Mouse (Mus musculus) midbrain, embryonic 14.5 days (tissue): ENCODE measurements around the gene Maml3. TPM values are rescaled to one million over a fixed set of nuclear protein-coding genes. Genes with fewer than 3 reads are reported as not detected.

Experiments
- ATAC-seq: fragments of 200-750 bp; cut with Nextera tagmentation; 2 replicates; pipeline ENCODE4 v1.8.0; 2017; ENCODE audit warnings: moderate number of reproducible peaks, moderate library complexity; ENCODE audit not compliant: low FRiP score, low TSS enrichment
- DNase-seq: peaks from one replicate; pipeline ENCODE4 v3.0.0-alpha.2; 2015
- H3K27ac ChIP-seq: fragments of 300-500 bp; sonication (generic); replicated peaks from 2 replicates; pipeline ENCODE4 v1.5.1; 2014; ENCODE audit warnings: mild to moderate bottlenecking, low read depth, low read length, moderate library complexity
- H3K27me3 ChIP-seq: fragments of 300-500 bp; sonication (generic); 2 replicates; pipeline ENCODE4 v1.6.1; 2014; ENCODE audit warnings: low read length, control low read depth, mixed read lengths; ENCODE audit not compliant: control insufficient read depth, insufficient read depth
- H3K36me3 ChIP-seq: fragments of 300-500 bp; sonication (generic); 2 replicates; pipeline ENCODE4 v1.6.1; 2014; ENCODE audit warnings: low read length, control low read depth; ENCODE audit not compliant: control insufficient read depth, insufficient read depth
- H3K4me1 ChIP-seq: fragments of 300-500 bp; sonication (generic); 2 replicates; pipeline ENCODE4 v1.6.1; 2014; ENCODE audit warnings: mild to moderate bottlenecking, antibody characterized with exemption, low read length, control low read depth; ENCODE audit not compliant: control insufficient read depth, insufficient read depth
- H3K4me2 ChIP-seq: fragments of 300-500 bp; sonication (generic); 2 replicates; pipeline ENCODE4 v1.6.1; 2014; ENCODE audit warnings: mild to moderate bottlenecking, low read length, moderate library complexity
- H3K4me3 ChIP-seq: fragments of 300-500 bp; sonication (generic); replicated peaks from 2 replicates; pipeline ENCODE4 v1.5.1; 2014; ENCODE audit warnings: low read depth, low read length
- H3K9ac ChIP-seq: fragments of 300-500 bp; sonication (generic); replicated peaks from 2 replicates; pipeline ENCODE4 v1.6.1; 2014; ENCODE audit warnings: mild to moderate bottlenecking, low read length, moderate library complexity
- H3K9me3 ChIP-seq: fragments of 300-500 bp; sonication (generic); 2 replicates; pipeline ENCODE4 v1.6.1; 2016; ENCODE audit warnings: low read length, control low read depth, mixed read lengths; ENCODE audit not compliant: control insufficient read depth
- WGBS: fragments of 180-500 bp; shearing (Covaris S2); extraction: QIAGEN DNeasy Blood & Tissue Kit; methylation state at CpG from one replicate; pipeline ENCODE4 v1.1.7; 2014; 5-methylcytosine and 5-hydroxymethylcytosine counted together
- polyA plus RNA-seq: library from polyadenylated mRNA; unstranded; fragments of >200 nt; fragmentation: Nextera tagmentation; extraction: Ambion mirVana; gene quantifications from 2 replicates; pipeline ENCODE4 v1.2.1, GENCODE M21; 2014

Maml3 gene
- polyA plus RNA-seq, 1 experiment from 2014 or later, result 10.3 TPM

- ATAC-seq, result no peak
- Histone ChIP-seq H3K9me3 (no peaks in the 10 kb centered on the region), H3K27me3 (no peaks in the 10 kb centered on the region), H3K36me3 (no peaks in the 10 kb centered on the region), H3K9ac (no peak overlapping the region), H3K27ac (no peak overlapping the region), H3K4me3 (no peak overlapping the region), H3K4me1 (peaks cover 33% of the 10 kb centered on the region), H3K4me2 (no peak overlapping the region)
- DNase-seq, result no peak
- WGBS, result 95% methylated on average over 9 of the region's 9 CpGs
These were observed 228.1 kb downstream of the Maml3 start for GRCm38 (mm10) chr3:51876729-51877128.

- WGBS, result 92% methylated on average over 4 of the region's 4 CpGs
- no peak for ATAC-seq
These were observed 229.2 kb downstream of the Maml3 start for GRCm38 (mm10) chr3:51875629-51876028.

GRCm38 (mm10) chr3:51874252-51874651 is 230.6 kb downstream of the Maml3 start:
- ATAC-seq (no peak), DNase-seq (no peak)
- 72% methylated on average over 3 of the region's 3 CpGs for WGBS
- Histone ChIP-seq H3K4me2 (no peak overlapping the region), H3K27ac (no peak overlapping the region), H3K36me3 (no peaks in the 10 kb centered on the region), H3K9ac (no peak overlapping the region), H3K4me1 (peaks cover 35% of the 10 kb centered on the region), H3K4me3 (no peak overlapping the region), H3K27me3 (no peaks in the 10 kb centered on the region), H3K9me3 (no peaks in the 10 kb centered on the region)

More at GRCm38 (mm10) chr3:51875629-51876028, 229.2 kb downstream of the Maml3 start:
- no peak overlapping the region for H3K27ac ChIP-seq
- H3K27me3 ChIP-seq, result no peaks in the 10 kb centered on the region
- H3K4me2 ChIP-seq, result no peak overlapping the region
- H3K9me3 ChIP-seq, result no peaks in the 10 kb centered on the region
- DNase-seq, result no peak
- H3K4me3 ChIP-seq, result no peak overlapping the region
- no peaks in the 10 kb centered on the region for H3K36me3 ChIP-seq
- H3K9ac ChIP-seq, result no peak overlapping the region
- peaks cover 29% of the 10 kb centered on the region for H3K4me1 ChIP-seq

GRCm38 (mm10) chr3:51872771-51873170 is 232.1 kb downstream of the Maml3 start:
- Histone ChIP-seq H3K4me1 (peaks cover 47% of the 10 kb centered on the region), H3K27ac (no peak overlapping the region), H3K4me3 (no peak overlapping the region), H3K4me2 (no peak overlapping the region), H3K9ac (no peak overlapping the region), H3K36me3 (no peaks in the 10 kb centered on the region), H3K27me3 (no peaks in the 10 kb centered on the region), H3K9me3 (no peaks in the 10 kb centered on the region)
- 68% methylated on average over 4 of the region's 4 CpGs for WGBS
- ATAC-seq (no peak), DNase-seq (no peak)

- H3K4me3 ChIP-seq, result no peak overlapping the region
- no peak overlapping the region for H3K27ac ChIP-seq
- DNase-seq (no peak), ATAC-seq (no peak)
- H3K4me2 ChIP-seq, result no peak overlapping the region
- no peaks in the 10 kb centered on the region for H3K27me3 ChIP-seq
- 86% methylated on average over 4 of the region's 4 CpGs for WGBS
- no peaks in the 10 kb centered on the region for H3K36me3 ChIP-seq
- peaks cover 47% of the 10 kb centered on the region for H3K4me1 ChIP-seq
- no peak overlapping the region for H3K9ac ChIP-seq
- H3K9me3 ChIP-seq, result no peaks in the 10 kb centered on the region
These were observed 233.5 kb downstream of the Maml3 start for GRCm38 (mm10) chr3:51871346-51871745.

- Histone ChIP-seq H3K9me3 (no peaks in the 10 kb centered on the region), H3K36me3 (no peaks in the 10 kb centered on the region), H3K9ac (no peak overlapping the region; the same call in 1 of the 2 replicates), H3K4me3 (no peak overlapping the region), H3K4me1 (peaks cover 45% of the 10 kb centered on the region), H3K27ac (peak overlapping the region; percentile 75), H3K4me2 (no peak overlapping the region), H3K27me3 (no peaks in the 10 kb centered on the region)
- ATAC-seq (peak; percentile 48; the same call in 1 of the 2 replicates), DNase-seq (peak; percentile 60)
- WGBS, result 28% methylated on average over 6 of the region's 6 CpGs
These were observed 234.9 kb downstream of the Maml3 start for GRCm38 (mm10) chr3:51869980-51870379.

- DNase-seq, result no peak
- no peak overlapping the region for H3K9ac ChIP-seq
- H3K27me3 ChIP-seq, result no peaks in the 10 kb centered on the region
- H3K9me3 ChIP-seq, result no peaks in the 10 kb centered on the region
- no peak overlapping the region for H3K4me2 ChIP-seq
- no peaks in the 10 kb centered on the region for H3K36me3 ChIP-seq
- H3K27ac ChIP-seq, result peak overlapping the region; percentile 43
- no peak overlapping the region for H3K4me3 ChIP-seq
- WGBS, result 27% methylated on average over 5 of the region's 5 CpGs
- no peak for ATAC-seq
- H3K4me1 ChIP-seq, result peaks cover 34% of the 10 kb centered on the region
These were observed 236.0 kb downstream of the Maml3 start for GRCm38 (mm10) chr3:51868857-51869256.

- Histone ChIP-seq H3K27me3 (no peaks in the 10 kb centered on the region), H3K27ac (no peak overlapping the region), H3K36me3 (no peaks in the 10 kb centered on the region), H3K9ac (no peak overlapping the region), H3K4me1 (peaks cover 25% of the 10 kb centered on the region), H3K9me3 (no peaks in the 10 kb centered on the region), H3K4me3 (no peak overlapping the region), H3K4me2 (no peak overlapping the region)
- 89% methylated on average over 5 of the region's 5 CpGs for WGBS
- DNase-seq (no peak), ATAC-seq (no peak)
These were observed 238.4 kb downstream of the Maml3 start for GRCm38 (mm10) chr3:51866446-51866845.

- no peak overlapping the region for H3K4me2 ChIP-seq
- ATAC-seq (no peak), DNase-seq (no peak)
- H3K4me3 ChIP-seq, result no peak overlapping the region
- H3K9ac ChIP-seq, result no peak overlapping the region
- WGBS, result 84% methylated on average over 9 of the region's 9 CpGs
- H3K27ac ChIP-seq, result no peak overlapping the region
- H3K4me1 ChIP-seq, result no peaks in the 10 kb centered on the region
- no peaks in the 10 kb centered on the region for H3K9me3 ChIP-seq
- H3K27me3 ChIP-seq, result no peaks in the 10 kb centered on the region
- H3K36me3 ChIP-seq, result no peaks in the 10 kb centered on the region
These were observed 243.2 kb downstream of the Maml3 start for GRCm38 (mm10) chr3:51861631-51862030.
